Mouse (Mus musculus): ENCODE measurements around the gene Nudt14. TPM values are rescaled to one million over a fixed set of nuclear protein-coding genes. Genes with fewer than 3 reads are reported as not detected.

Nudt14 gene
- total and polyA plus RNA-seq, 3 experiments, result 17.7 to 23.9 (median 20.7) TPM

DNA sequence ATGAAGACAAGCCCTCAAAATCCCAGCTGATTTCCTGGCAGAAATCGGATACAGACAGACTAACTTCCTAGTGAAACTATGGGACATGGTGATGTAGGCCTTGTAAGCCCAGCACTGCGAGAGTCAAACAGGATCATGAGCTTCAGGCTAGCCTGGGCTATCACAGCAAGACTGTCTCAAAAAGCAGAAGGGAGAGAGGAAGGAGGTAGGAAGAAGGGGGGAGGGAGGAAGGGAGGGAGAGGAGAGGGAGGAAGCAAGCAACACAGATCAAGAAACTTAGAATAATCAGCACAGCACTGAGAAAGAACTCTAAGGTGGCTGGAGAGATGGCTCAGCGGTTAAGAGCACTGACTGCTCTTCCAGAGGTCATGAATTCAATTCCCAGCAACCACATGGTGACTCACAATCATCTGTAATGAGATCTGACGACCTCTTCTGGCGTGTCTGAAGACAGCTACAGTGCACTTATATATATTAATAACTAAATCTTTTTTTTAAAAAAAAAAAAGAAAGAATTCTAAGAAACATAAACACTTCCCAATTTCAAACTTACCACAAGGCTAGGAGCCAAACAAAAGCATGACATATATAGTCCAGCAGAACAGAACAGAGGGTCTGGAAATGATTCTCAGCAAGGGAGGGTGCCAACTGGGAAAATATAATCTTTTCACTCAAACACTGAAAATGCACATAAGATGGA is 48.9 kb upstream of the Nudt14 start:
- no peak for DNase-seq (ENCODE audit: extremely low read depth)
- peaks cover 0 to 36% of the 10 kb centered on the region in 2 experiments; a peak in 2 of 4 replicates for H3K4me1 ChIP-seq (ENCODE audit: control insufficient read depth in 1 of 2, insufficient read depth in 2 of 2)
- no peaks in the 10 kb centered on the region for H3K27me3 ChIP-seq (replicated peaks)
- no peak for TF ChIP-seq MAFK (IDR thresholded peaks at IDR 0.05; ENCODE audit: insufficient replicate concordance, low read length)
- TF ChIP-seq JUND (conservative IDR thresholded peaks at IDR 0.05; ENCODE audit: low read depth, low read length), result no peak
- H3K4me3 ChIP-seq (replicated peaks in 1 of 3; ENCODE audit: low read depth in 2 of 3, low read length in 2 of 3, poor library complexity in 1 of 3), result no peak overlapping the region
- H3K9me3 ChIP-seq (replicated peaks; ENCODE audit: low read length), result peaks cover 2% of the 10 kb centered on the region
- no peak overlapping the region for H3K27ac ChIP-seq (ENCODE audit: insufficient read depth, low read depth)
- H3K9ac ChIP-seq (ENCODE audit: insufficient read depth, low read depth), result no peak overlapping the region
- no peak overlapping the region for H3K4me2 ChIP-seq (ENCODE audit: insufficient read depth, low read depth, poor library complexity, severe bottlenecking)
- peaks cover 9% of the 10 kb centered on the region; the same call in 1 of the 2 replicates for H3K79me2 ChIP-seq (replicated peaks; ENCODE audit: control insufficient read depth, extremely low read depth, insufficient read depth, poor library complexity, severe bottlenecking)
- dilution Hi-C loops (cut with MboI; ENCODE audit: extremely low pct_ligation_motif_present, extremely low pct_unique_long_range_greater_than_20kb, low sequenced_read_pairs) (no loop called here), in situ Hi-C loops (cut with MboI; ENCODE audit: low pct_ligation_motif_present, low pct_unique_long_range_greater_than_20kb, low sequenced_read_pairs) (no loop called here)
- peaks cover 36 to 67% of the 10 kb centered on the region in 2 experiments for H3K36me3 ChIP-seq (replicated peaks in 1 of 2; ENCODE audit: control insufficient read depth in 1 of 2, insufficient read depth in 1 of 2, low read length in 1 of 2)

DNA sequence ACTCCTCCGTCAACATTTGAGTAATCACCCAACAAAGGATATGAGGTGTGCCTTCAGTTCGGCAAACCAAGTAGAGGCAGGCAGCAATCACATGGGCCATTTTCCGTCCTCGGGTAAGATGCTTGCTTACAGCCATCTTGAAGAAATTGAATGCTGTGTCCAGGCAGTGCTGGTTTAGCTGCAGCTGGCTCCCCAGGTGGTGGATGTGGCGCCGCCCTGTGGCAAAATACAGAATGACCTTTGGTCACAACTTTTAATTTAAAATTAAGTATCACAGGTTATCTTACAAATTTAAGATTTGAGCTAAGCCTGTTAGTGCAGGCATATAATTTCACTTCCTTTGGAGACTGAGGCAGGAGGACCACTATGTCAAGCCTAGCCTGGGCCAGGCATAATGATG is 46.0 kb upstream of the Nudt14 start:
- Histone ChIP-seq H3K27me3 (replicated peaks) (no peaks in the 10 kb centered on the region), H3K79me2 (replicated peaks; ENCODE audit: control insufficient read depth, extremely low read depth, insufficient read depth, poor library complexity, severe bottlenecking) (0 out of 2 replicates have a peak, but pooled peaks cover 2% of the 10 kb centered on the region), H3K27ac (ENCODE audit: insufficient read depth, low read depth) (no peak overlapping the region), H3K36me3 (replicated peaks in 1 of 2; ENCODE audit: control insufficient read depth in 1 of 2, insufficient read depth in 1 of 2, low read length in 1 of 2) (peaks cover 45 to 74% of the 10 kb centered on the region in 2 experiments), H3K4me3 (replicated peaks in 1 of 3; ENCODE audit: low read depth in 2 of 3, low read length in 2 of 3, poor library complexity in 1 of 3) (no peak overlapping the region), H3K9ac (ENCODE audit: insufficient read depth, low read depth) (no peak overlapping the region), H3K9me3 (replicated peaks; ENCODE audit: low read length) (no peaks in the 10 kb centered on the region), H3K4me2 (ENCODE audit: insufficient read depth, low read depth, poor library complexity, severe bottlenecking) (no peak overlapping the region), H3K4me1 (ENCODE audit: control insufficient read depth in 1 of 2, insufficient read depth in 2 of 2) (peaks cover 0 to 25% of the 10 kb centered on the region in 2 experiments; a peak in 2 of 4 replicates)
- no peak for DNase-seq (ENCODE audit: extremely low read depth)
- no peak for TF ChIP-seq JUND (conservative IDR thresholded peaks at IDR 0.05; ENCODE audit: low read depth, low read length)
- no peak for TF ChIP-seq TBP (conservative IDR thresholded peaks at IDR 0.05; ENCODE audit: low read depth, low read length)
- no peak for TF ChIP-seq SIN3A (IDR thresholded peaks at IDR 0.05; ENCODE audit: low read length)
- TF ChIP-seq CTCF (conservative IDR thresholded peaks at IDR 0.05 in 1 of 2, IDR thresholded peaks at IDR 0.05 in 1 of 2; ENCODE audit: low read depth in 2 of 2, low read length in 2 of 2), result peak; percentile 30 to 58; a peak in 3 of 4 replicates
- no peak for TF ChIP-seq ETS1 (conservative IDR thresholded peaks at IDR 0.05; ENCODE audit: low read depth, low read length)
- TF ChIP-seq ZMIZ1 (IDR thresholded peaks at IDR 0.05; ENCODE audit: low read depth, low read length), result no peak
- peak; percentile 21 for TF ChIP-seq RAD21 (IDR thresholded peaks at IDR 0.05; ENCODE audit: low read depth, low read length)
- TF ChIP-seq CHD1 (IDR thresholded peaks at IDR 0.05; ENCODE audit: low read depth, low read length), result no peak
- TF ChIP-seq SMC3 (IDR thresholded peaks at IDR 0.05; ENCODE audit: low read depth, low read length), result peak; percentile 44
- in situ Hi-C loops (cut with MboI; ENCODE audit: low pct_ligation_motif_present, low pct_unique_long_range_greater_than_20kb, low sequenced_read_pairs), result no loop called here
- dilution Hi-C loops (cut with MboI; ENCODE audit: extremely low pct_ligation_motif_present, extremely low pct_unique_long_range_greater_than_20kb, low sequenced_read_pairs), result no loop called here

DNA sequence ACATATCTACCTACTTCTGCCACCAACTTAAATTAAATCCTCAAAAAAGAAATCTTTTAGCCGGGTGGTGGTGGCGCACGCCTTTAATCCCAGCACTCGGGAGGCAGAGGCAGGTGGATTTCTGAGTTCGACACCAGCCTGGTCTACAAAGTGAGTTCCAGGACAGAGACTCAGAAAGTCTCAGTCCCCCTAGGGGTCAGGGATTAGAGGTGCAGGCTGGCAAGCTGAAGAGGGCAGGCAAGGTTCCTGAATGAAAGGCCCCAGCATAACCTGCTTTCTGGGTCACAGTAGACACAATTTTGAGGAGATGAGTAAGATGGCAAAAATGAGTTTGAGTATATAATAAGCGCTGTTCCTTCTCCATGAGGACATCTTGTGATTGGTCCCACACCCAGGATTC is 43.4 kb upstream of the Nudt14 start:
- Histone ChIP-seq H3K4me3 (replicated peaks in 1 of 3; ENCODE audit: low read depth in 2 of 3, low read length in 2 of 3, poor library complexity in 1 of 3) (no peak overlapping the region), H3K79me2 (replicated peaks; ENCODE audit: control insufficient read depth, extremely low read depth, insufficient read depth, poor library complexity, severe bottlenecking) (0 out of 2 replicates have a peak, but pooled peaks cover 2% of the 10 kb centered on the region), H3K9me3 (replicated peaks; ENCODE audit: low read length) (no peaks in the 10 kb centered on the region), H3K4me1 (ENCODE audit: control insufficient read depth in 1 of 2, insufficient read depth in 2 of 2) (peaks cover 0 to 21% of the 10 kb centered on the region in 2 experiments; a peak in 2 of 4 replicates), H3K27ac (ENCODE audit: insufficient read depth, low read depth) (no peak overlapping the region), H3K27me3 (replicated peaks) (no peaks in the 10 kb centered on the region), H3K4me2 (ENCODE audit: insufficient read depth, low read depth, poor library complexity, severe bottlenecking) (no peak overlapping the region), H3K36me3 (replicated peaks in 1 of 2; ENCODE audit: control insufficient read depth in 1 of 2, insufficient read depth in 1 of 2, low read length in 1 of 2) (peaks cover 56 to 82% of the 10 kb centered on the region in 2 experiments), H3K9ac (ENCODE audit: insufficient read depth, low read depth) (no peak overlapping the region)
- TF ChIP-seq CTCF (conservative IDR thresholded peaks at IDR 0.05 in 1 of 2, IDR thresholded peaks at IDR 0.05 in 1 of 2; ENCODE audit: low read depth in 2 of 2, low read length in 2 of 2), result peak in 1 of 2 experiments; percentile 35; a peak in 3 of 4 replicates
- no peak for TF ChIP-seq JUND (conservative IDR thresholded peaks at IDR 0.05; ENCODE audit: low read depth, low read length)
- TF ChIP-seq TCF12 (IDR thresholded peaks at IDR 0.05; ENCODE audit: low read depth, low read length), result no peak
- no peak for TF ChIP-seq MAFK (IDR thresholded peaks at IDR 0.05; ENCODE audit: insufficient replicate concordance, low read length)
- DNase-seq (ENCODE audit: extremely low read depth), result peak; percentile 27
- in situ Hi-C loops (cut with MboI; ENCODE audit: low pct_ligation_motif_present, low pct_unique_long_range_greater_than_20kb, low sequenced_read_pairs) (no loop called here), dilution Hi-C loops (cut with MboI; ENCODE audit: extremely low pct_ligation_motif_present, extremely low pct_unique_long_range_greater_than_20kb, low sequenced_read_pairs) (no loop called here)
